Mouse (Mus musculus) kidney, postnatal 4 days (tissue): ENCODE results near the gene Zrsr1.

Source experiments
- DNase-seq, 2 experiments: peaks; one replicate each; pipeline ENCODE4 v3.0.0; 2021; ENCODE audit warnings: mixed read lengths in 2 of 2

Zrsr1 gene

DNA sequence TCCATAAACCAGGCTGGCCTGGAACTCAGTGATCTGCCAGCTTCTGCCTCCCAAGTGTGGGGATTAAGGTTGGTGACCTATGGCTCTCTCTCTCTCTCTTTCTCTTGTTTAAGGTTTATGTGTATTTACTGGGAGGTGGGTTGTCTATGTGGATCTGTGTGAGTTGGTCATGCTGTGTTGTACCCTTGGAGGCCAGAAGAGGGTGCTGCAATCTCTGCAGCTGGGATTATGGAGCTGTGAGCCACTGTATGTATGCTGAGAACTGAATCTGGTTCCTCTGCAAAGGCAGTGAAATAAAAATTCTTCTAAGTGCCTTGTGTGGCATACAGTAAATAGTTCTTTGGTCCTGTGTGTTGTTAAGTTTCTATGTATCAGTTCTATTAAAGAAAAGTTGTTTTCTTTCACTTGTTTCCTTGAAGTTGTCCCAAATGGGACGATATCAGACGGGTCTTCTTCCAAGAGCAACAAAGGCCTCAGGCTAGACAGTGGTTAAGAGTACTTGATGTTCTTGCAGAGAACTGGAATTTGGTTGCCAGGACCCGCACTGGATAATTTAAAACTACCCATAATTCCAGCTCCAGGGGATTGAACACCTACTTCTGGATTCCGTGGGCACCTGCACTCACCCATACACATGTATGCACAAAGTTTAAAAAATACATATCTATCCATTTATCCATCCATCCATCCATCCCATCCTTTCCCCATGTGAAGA lies 41.9 kb downstream of the Zrsr1 start:
- no peak for DNase-seq

- DNase-seq = no peak
Measured at GRCm38 (mm10) chr11:23014996-23015395, 43.2 kb downstream of the Zrsr1 start.

DNA sequence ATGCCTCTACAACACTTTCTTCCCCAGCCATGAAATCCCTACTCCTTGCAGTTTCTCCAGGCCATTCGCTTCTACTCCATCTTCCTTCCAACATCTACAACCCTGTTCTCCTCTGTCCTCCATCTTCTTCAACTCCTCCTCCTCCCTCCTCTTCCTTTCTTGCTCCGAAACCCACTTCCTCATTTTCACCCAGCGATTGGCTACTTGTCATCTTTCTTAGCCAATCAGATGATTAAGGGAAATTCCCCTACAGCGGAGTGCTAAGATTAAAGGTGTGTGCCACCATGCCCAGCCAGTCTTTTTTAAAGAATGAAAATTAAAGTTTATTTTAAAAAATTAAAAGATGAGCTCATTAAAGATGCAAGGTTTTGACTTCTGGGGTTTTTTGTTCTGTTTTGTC lies 46.1 kb downstream of the Zrsr1 start:
- DNase-seq = no peak

DNA sequence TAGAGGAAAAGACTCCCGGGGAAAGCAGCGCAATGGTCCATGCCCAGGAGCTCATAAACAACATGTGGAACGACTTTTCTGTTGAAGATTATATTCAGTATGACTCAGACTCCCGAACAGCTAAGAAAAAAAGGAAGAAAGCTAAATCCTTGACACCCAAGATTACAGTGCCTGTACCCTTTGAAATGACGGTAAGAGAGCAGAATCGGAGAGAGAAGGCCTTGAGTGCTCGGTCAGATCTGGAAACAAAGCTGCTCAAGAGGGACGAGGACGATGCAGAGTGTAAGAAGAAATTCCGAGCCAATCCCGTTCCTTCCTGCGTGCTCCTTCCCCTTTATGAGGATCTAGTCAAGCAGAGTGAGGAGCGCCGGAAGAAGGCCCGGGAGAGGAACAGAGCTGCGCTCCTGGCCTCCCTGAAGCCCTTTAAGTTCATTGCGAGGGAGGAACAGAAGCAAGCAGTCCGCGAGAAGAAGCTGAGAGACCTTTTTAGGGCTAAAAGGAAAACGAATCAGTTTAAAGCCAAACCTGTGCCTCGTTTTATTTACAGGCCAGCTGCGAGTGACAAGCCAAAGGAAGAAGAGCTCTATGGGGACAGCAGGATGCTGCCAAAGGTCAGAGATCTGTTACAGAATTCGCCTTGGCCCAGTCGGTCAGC lies 48.4 kb downstream of the Zrsr1 start:
- peak in 1 of 2 experiments; percentile 13 for DNase-seq

GRCm38 (mm10) chr11:23020841-23021240 lies 49.0 kb downstream of the Zrsr1 start:
- DNase-seq = no peak

GRCm38 (mm10) chr11:23023155-23023554 lies 51.4 kb downstream of the Zrsr1 start:
- no peak for DNase-seq

DNA sequence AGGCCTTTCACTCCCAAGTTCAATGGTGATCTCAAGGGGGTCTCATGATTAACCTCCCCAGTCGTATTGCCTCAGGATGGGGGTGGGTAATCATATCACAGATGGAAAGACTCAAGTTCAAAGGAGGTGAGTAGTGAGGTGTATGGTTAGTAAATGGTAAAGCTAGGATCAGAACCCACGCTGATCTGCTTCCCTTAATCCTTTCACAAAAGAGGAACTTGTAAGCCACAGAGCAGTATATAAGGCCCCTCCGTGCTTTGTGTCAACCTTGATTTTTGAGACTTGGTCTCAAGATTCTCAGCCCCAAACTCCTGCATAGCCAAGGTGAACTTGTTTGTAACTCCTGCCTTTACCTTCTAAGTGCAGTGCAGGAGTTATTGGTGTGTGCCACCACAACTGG lies 52.4 kb downstream of the Zrsr1 start:
- no peak for DNase-seq
